Mouse (Mus musculus) frontal cortex, adult 2 months (tissue): ENCODE measurements at regions not wholly inside any gene's neighbourhood (a gene's known extent, or its start where the extent isn't known, plus 50 kb on each side); places are given as distances from the start of the nearest gene placed in this dataset.

Experiments
- DNase-seq, 2 experiments: peaks; one replicate each; pipeline ENCODE4 v3.0.0; 2022; ENCODE audit warnings: low spot score in 1 of 2; ENCODE audit errors: extremely low spot score in 1 of 2

GRCm38 (mm10) chr17:45805471-45806082 lies 71.9 kb upstream of the 1600014C23Rik start:
- DNase-seq, result no peak

DNA sequence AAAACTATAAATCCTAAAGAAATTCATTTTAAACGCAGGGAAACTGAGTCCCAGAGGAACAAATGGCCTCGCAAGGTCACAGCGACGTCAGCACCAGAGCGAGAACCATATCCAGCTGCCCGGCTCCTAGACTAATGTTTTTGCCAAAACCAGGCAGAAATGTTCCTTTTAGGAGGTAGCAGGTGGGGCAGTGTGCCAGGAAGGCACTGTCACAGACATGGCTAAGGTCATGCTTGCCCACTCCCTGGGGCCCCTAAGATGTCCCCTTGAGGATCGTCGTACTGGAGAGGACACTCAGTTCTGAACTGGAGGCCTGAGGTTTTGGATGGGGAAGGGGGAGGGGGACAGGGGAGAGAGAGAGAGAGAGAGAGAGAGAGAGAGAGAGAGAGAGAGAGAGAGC lies 69.7 kb upstream of the 1600014C23Rik start:
- DNase-seq, result no peak

- DNase-seq, result no peak
These were observed 68.8 kb upstream of the 1600014C23Rik start for GRCm38 (mm10) chr17:45802439-45802838.

DNA sequence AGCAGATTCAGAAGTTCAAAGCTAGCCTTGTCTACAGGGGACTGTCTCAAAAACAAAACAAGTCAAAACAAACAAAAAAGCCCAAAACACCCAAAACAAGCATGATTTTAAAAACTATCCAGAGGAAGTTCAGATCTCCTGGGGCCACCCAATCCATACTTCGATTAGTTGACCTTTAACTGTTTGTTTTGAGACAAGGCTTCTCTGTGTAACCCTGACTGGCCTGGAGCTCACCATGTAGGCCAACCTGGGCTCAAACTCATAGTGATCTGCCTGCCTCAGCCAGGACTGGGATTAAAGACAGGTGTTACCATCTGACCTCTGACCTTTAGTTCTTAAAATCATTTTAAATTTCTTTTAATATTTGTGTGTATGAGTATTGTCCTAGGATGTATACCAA lies 66.1 kb upstream of the 1600014C23Rik start:
- no peak for DNase-seq

- peak in 1 of 2 experiments; percentile 74 for DNase-seq
These were observed 65.4 kb upstream of the 1600014C23Rik start for GRCm38 (mm10) chr17:45798996-45799395.

- DNase-seq, result no peak
These were observed 64.8 kb upstream of the 1600014C23Rik start for GRCm38 (mm10) chr17:45798456-45798855.

- DNase-seq, result no peak
These were observed 63.5 kb upstream of the 1600014C23Rik start for GRCm38 (mm10) chr17:45797121-45797520.

DNA sequence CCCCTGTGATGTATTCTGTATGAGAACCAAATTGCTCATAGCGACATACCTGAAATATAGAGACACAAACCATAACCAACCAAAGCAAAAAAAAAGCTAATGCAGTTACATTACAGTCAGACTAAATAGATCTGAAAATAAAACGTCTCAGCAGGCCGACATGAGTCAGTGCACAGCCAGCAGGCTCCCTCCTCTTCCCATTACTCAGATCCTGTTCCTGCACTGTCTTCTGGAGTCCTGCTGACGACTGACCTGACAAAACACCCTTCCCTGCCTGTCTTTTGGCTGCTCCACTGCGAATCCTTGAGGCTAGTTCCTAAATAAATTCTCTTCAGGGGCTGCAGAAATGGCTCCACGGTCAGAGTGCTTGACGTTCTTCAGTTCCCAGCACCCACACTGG lies 61.3 kb upstream of the 1600014C23Rik start:
- DNase-seq, result no peak

- no peak for DNase-seq
These were observed 57.4 kb upstream of the 1600014C23Rik start for GRCm38 (mm10) chr17:45790959-45791520.

GRCm38 (mm10) chr17:45789777-45790176 lies 56.1 kb upstream of the 1600014C23Rik start:
- DNase-seq, result no peak

GRCm38 (mm10) chr17:45784905-45785304 lies 51.3 kb upstream of the 1600014C23Rik start:
- DNase-seq, result no peak

DNA sequence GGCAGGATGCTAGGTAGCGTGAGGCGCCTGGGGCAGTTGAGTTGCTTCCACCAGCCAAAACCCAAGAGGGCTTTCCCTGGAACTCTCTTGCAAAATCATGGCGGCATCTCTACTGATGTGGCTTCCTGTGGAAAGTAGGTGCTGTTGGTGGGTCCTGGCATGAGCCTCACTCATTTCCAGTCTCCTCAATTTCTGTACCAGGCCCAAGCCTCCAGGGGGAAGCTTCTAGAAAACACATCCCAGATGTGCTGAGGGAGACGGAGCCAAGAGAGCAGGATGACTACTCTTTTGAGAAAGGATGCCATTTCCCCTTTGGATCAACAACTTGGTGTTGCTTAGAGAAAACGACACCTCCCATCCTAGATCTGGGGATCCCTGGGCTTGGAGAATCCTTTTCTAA lies 50.9 kb upstream of the 1600014C23Rik start:
- DNase-seq, result no peak
